In the genomic region with DNA sequence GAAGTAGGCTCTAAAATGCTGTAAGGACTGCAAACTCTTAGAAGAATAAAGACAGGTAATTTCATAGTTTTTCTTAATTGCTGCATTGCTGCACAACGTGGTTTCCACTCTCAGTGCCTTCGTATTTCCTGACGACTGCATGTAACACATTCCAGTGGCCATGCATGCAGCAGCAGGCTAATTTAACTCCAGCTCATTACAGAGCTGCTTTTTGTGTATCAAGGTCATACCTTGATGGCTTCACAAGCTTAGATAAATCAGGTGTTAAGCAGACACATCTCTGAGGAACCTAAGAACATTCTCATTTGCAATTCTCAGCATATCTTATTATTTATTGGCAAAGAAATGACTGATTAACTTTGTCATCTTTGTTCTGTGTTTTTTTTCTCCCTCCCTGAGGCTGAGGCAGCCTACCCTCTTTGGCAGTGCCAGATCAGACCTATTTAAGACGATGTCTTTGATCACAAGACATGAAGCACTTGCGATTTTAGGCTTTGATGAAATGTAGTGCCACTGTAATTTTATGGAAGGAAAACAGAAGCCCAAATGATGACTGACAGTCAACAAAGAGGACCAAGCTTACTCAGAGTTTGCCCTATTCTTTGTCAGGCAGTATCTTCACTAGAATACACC, we compare ENCODE assay signal across 22 mouse cellular contexts. TPM values are rescaled to one million over a fixed set of nuclear protein-coding genes. Genes with fewer than 3 reads are reported as not detected.
DNase-seq lines count a peak whose midpoint lies in the region; ATAC-seq and TF ChIP-seq lines count a peak whose summit lies in the region.
"Had no signal": no experiment of that assay in that cellular context is flagged by ENCODE, and none has a peak within 500 bp of the region (broad histone marks: within the 10 kb centered on the region; RNA-seq: fewer than 3 reads in every experiment).

No protein-coding gene starts in this region.

- H3K36me3 ChIP-seq in forebrain, embryonic 11.5 days (ENCODE audit: control insufficient read depth, insufficient read depth, low read length) = no peaks in the 10 kb centered on the region
- H3K36me3 ChIP-seq in forebrain, embryonic 15.5 days = peaks cover 11% of the 10 kb centered on the region; the same call in 1 of the 2 replicates
- 0 out of 2 replicates have a peak, but pooled peaks cover 3% of the 10 kb centered on the region for H3K36me3 ChIP-seq in midbrain, embryonic 12.5 days
- peaks cover 3% of the 10 kb centered on the region; the same call in 1 of the 2 replicates for H3K36me3 ChIP-seq in midbrain, embryonic 10.5 days
- no peaks in the 10 kb centered on the region for H3K36me3 ChIP-seq in hindbrain, postnatal 0 days (ENCODE audit: insufficient read depth, low read length)
- H3K36me3 ChIP-seq: embryonic facial prominence, embryonic 13.5 days; G1E; heart, embryonic 12.5 days; intestine, embryonic 15.5 days had no signal

- 81% methylated on average over 5 of the region's 5 CpGs for WGBS in forebrain, embryonic 11.5 days
- WGBS in forebrain, embryonic 15.5 days = 46% methylated on average over 5 of the region's 5 CpGs
- 78% methylated on average over 5 of the region's 5 CpGs for WGBS in midbrain, embryonic 12.5 days
- WGBS in midbrain, embryonic 10.5 days = 78% methylated on average over 5 of the region's 5 CpGs
- WGBS in hindbrain, postnatal 0 days = 65% methylated on average over 5 of the region's 5 CpGs
- 67% methylated on average over 5 of the region's 5 CpGs for WGBS in cerebellum, adult 2 months

- no peak overlapping the region for H3K9ac ChIP-seq in forebrain, embryonic 11.5 days (ENCODE audit: low read length)
- H3K9ac ChIP-seq in forebrain, embryonic 15.5 days (replicated peaks) = no peak overlapping the region
- H3K9ac ChIP-seq in midbrain, embryonic 12.5 days (replicated peaks) = no peak overlapping the region
- H3K9ac ChIP-seq in hindbrain, postnatal 0 days (replicated peaks; ENCODE audit: low read length) = no peak overlapping the region
- H3K9ac ChIP-seq: embryonic facial prominence, embryonic 13.5 days; forebrain, embryonic 13.5 days; heart, embryonic 12.5 days; intestine, embryonic 15.5 days had no signal

- H3K4me3 ChIP-seq in forebrain, embryonic 11.5 days (ENCODE audit: low read depth, low read length) = no peak overlapping the region
- H3K4me3 ChIP-seq in forebrain, embryonic 15.5 days = no peak overlapping the region
- no peak overlapping the region for H3K4me3 ChIP-seq in midbrain, embryonic 12.5 days
- no peak overlapping the region for H3K4me3 ChIP-seq in midbrain, embryonic 10.5 days
- no peak overlapping the region for H3K4me3 ChIP-seq in hindbrain, postnatal 0 days (ENCODE audit: low read length)
- H3K4me3 ChIP-seq in cerebellum, adult 2 months (replicated peaks; ENCODE audit: insufficient read depth, low read depth, low read length) = no peak overlapping the region
- H3K4me3 ChIP-seq: embryonic facial prominence, embryonic 13.5 days; forebrain, embryonic 13.5 days; gastrocnemius, adult 2 months; heart, embryonic 12.5 days; intestine, embryonic 15.5 days had no signal

- no peak for ATAC-seq in forebrain, embryonic 11.5 days (replicated peaks; ENCODE audit: low FRiP score)
- no peak for ATAC-seq in forebrain, embryonic 15.5 days (replicated peaks)
- no peak for ATAC-seq in midbrain, embryonic 12.5 days (ENCODE audit: low FRiP score, low read depth)
- ATAC-seq in hindbrain, postnatal 0 days = no peak
- ATAC-seq: CD4-positive, CD25-positive, alpha-beta regulatory T cell, adult 4 months; forebrain, embryonic 13.5 days; intestine, embryonic 15.5 days had no signal

- DNase-seq in forebrain, embryonic 11.5 days (ENCODE audit: low spot score) = no peak
- no peak for DNase-seq in midbrain, embryonic 10.5 days (ENCODE audit: low spot score)
- peak; percentile 60 for DNase-seq in brain, embryonic 14.5 days (ENCODE audit: low read depth)
- DNase-seq in hindbrain, postnatal 0 days (ENCODE audit: low spot score) = no peak
- DNase-seq in adrenal gland, adult 2 months = no peak
- no peak for DNase-seq in cerebellum, adult 2 months
- DNase-seq: adrenal gland, postnatal 14 days; B cell, adult 2 months; cerebellum, adult 18-20 months; cerebellum, postnatal 10 days; embryo, embryonic 11 days; gastrocnemius, adult 2 months; gastrocnemius, postnatal 25 days had no signal

- H3K4me1 ChIP-seq in forebrain, embryonic 11.5 days (replicated peaks; ENCODE audit: control insufficient read depth, insufficient read depth, low read length) = no peaks in the 10 kb centered on the region
- H3K4me1 ChIP-seq in forebrain, embryonic 15.5 days = no peaks in the 10 kb centered on the region
- peaks cover 3% of the 10 kb centered on the region; the same call in 1 of the 2 replicates for H3K4me1 ChIP-seq in midbrain, embryonic 12.5 days
- no peaks in the 10 kb centered on the region for H3K4me1 ChIP-seq in midbrain, embryonic 10.5 days
- no peaks in the 10 kb centered on the region for H3K4me1 ChIP-seq in hindbrain, postnatal 0 days (ENCODE audit: insufficient read depth, low read length)
- H3K4me1 ChIP-seq in cerebellum, adult 2 months (ENCODE audit: control insufficient read depth, insufficient read depth, low read length) = peaks cover 5% of the 10 kb centered on the region
- H3K4me1 ChIP-seq: forebrain, embryonic 13.5 days; intestine, embryonic 15.5 days had no signal

- H3K4me2 ChIP-seq in forebrain, embryonic 11.5 days (ENCODE audit: low read depth, low read length, severe bottlenecking) = no peak overlapping the region
- H3K4me2 ChIP-seq in forebrain, embryonic 15.5 days (replicated peaks) = no peak overlapping the region
- H3K4me2 ChIP-seq in midbrain, embryonic 12.5 days (replicated peaks) = no peak overlapping the region
- H3K4me2 ChIP-seq in hindbrain, postnatal 0 days (ENCODE audit: low read depth, low read length) = no peak overlapping the region
- H3K4me2 ChIP-seq: embryonic facial prominence, embryonic 13.5 days; forebrain, embryonic 13.5 days; heart, embryonic 12.5 days; intestine, embryonic 15.5 days had no signal

- TF ChIP-seq CTCF in brain, embryonic 14.5 days (IDR thresholded peaks at IDR 0.05; ENCODE audit: borderline replicate concordance, extremely low read depth, insufficient read depth, insufficient read length) = no peak
- TF ChIP-seq CTCF in hindbrain, postnatal 0 days (IDR thresholded peaks at IDR 0.05; ENCODE audit: low read depth) = no peak
- no peak for TF ChIP-seq CTCF in cerebellum, adult 2 months (IDR thresholded peaks at IDR 0.05; ENCODE audit: borderline replicate concordance, insufficient read depth, low read depth, low read length)

- H3K27ac ChIP-seq in forebrain, embryonic 11.5 days (ENCODE audit: low read depth, low read length) = 0 out of 2 replicates have a peak overlapping the region, but pooled peaks have one; percentile 37
- no peak overlapping the region for H3K27ac ChIP-seq in forebrain, embryonic 15.5 days (replicated peaks)
- peak overlapping the region; percentile 42; the same call in 1 of the 2 replicates for H3K27ac ChIP-seq in midbrain, embryonic 12.5 days (replicated peaks)
- no peak overlapping the region for H3K27ac ChIP-seq in midbrain, embryonic 10.5 days (replicated peaks)
- H3K27ac ChIP-seq in hindbrain, postnatal 0 days = peak overlapping the region; percentile 32; the same call in 1 of the 2 replicates
- no peak overlapping the region for H3K27ac ChIP-seq in cerebellum, adult 2 months (ENCODE audit: insufficient read depth, low read length)
- H3K27ac ChIP-seq: embryonic facial prominence, embryonic 13.5 days; forebrain, embryonic 13.5 days; gastrocnemius, adult 2 months; intestine, embryonic 15.5 days had no signal

- no peak for TF ChIP-seq POLR2A in brain, embryonic 14.5 days (IDR thresholded peaks at IDR 0.05; ENCODE audit: borderline replicate concordance, extremely low read depth, insufficient read depth, insufficient read length, poor library complexity, severe bottlenecking)
- TF ChIP-seq POLR2A in cerebellum, adult 2 months (IDR thresholded peaks at IDR 0.05; ENCODE audit: borderline replicate concordance, insufficient read depth, low read length) = no peak

- no peaks in the 10 kb centered on the region for H3K9me3 ChIP-seq in forebrain, embryonic 11.5 days (ENCODE audit: control insufficient read depth, low read length)
- H3K9me3 ChIP-seq in forebrain, embryonic 15.5 days = no peaks in the 10 kb centered on the region
- no peaks in the 10 kb centered on the region for H3K9me3 ChIP-seq in midbrain, embryonic 12.5 days
- H3K9me3 ChIP-seq in midbrain, embryonic 10.5 days (replicated peaks) = no peaks in the 10 kb centered on the region
- no peaks in the 10 kb centered on the region for H3K9me3 ChIP-seq in hindbrain, postnatal 0 days (ENCODE audit: low read length)
- H3K9me3 ChIP-seq: embryonic facial prominence, embryonic 13.5 days; forebrain, embryonic 13.5 days; heart, embryonic 12.5 days; intestine, embryonic 15.5 days had no signal

- no peaks in the 10 kb centered on the region for H3K27me3 ChIP-seq in forebrain, embryonic 11.5 days (ENCODE audit: control insufficient read depth, insufficient read depth, low read length)
- H3K27me3 ChIP-seq in forebrain, embryonic 15.5 days = no peaks in the 10 kb centered on the region
- H3K27me3 ChIP-seq in midbrain, embryonic 12.5 days = no peaks in the 10 kb centered on the region
- no peaks in the 10 kb centered on the region for H3K27me3 ChIP-seq in midbrain, embryonic 10.5 days (ENCODE audit: low read depth, poor library complexity, severe bottlenecking)
- no peaks in the 10 kb centered on the region for H3K27me3 ChIP-seq in hindbrain, postnatal 0 days (ENCODE audit: insufficient read depth, low read length)
- H3K27me3 ChIP-seq in cerebellum, adult 2 months (ENCODE audit: control insufficient read depth, insufficient read depth, low read length) = no peaks in the 10 kb centered on the region
- H3K27me3 ChIP-seq: embryonic facial prominence, embryonic 13.5 days; forebrain, embryonic 13.5 days; heart, embryonic 12.5 days; intestine, embryonic 15.5 days had no signal

RNA-seq across cellular contexts. Expression of a gene that starts 32.8 kb away (rescaled TPM):
- 16.6 and 20.5 TPM in 2 replicates for polyA plus RNA-seq in forebrain, embryonic 11.5 days (2014; fragmentation: Nextera tagmentation; extraction: Ambion mirVana)
- 16.8 and 17.8 TPM in 2 replicates for polyA plus RNA-seq in forebrain, embryonic 15.5 days (2015; fragmentation: Nextera tagmentation; extraction: Ambion mirVana)
- 148 and 164 TPM in 2 replicates for polyA plus RNA-seq in midbrain, embryonic 12.5 days (2016; fragmentation: Nextera tagmentation; extraction: Ambion mirVana)
- 33.1 and 47.5 TPM in 2 replicates for polyA plus RNA-seq in midbrain, embryonic 10.5 days (2016; fragmentation: Nextera tagmentation; extraction: Ambion mirVana)
- polyA plus RNA-seq in brain, embryonic 14.5 days (2012; rRNA removed) = 49.1 and 90.4 TPM in 2 replicates
- total RNA-seq in hindbrain, postnatal 0 days (2014; rRNA removed) = 132 and 137 TPM in 2 replicates
- polyA plus RNA-seq in hindbrain, postnatal 0 days (2015; fragmentation: Nextera tagmentation; extraction: Ambion mirVana) = 175 and 179 TPM in 2 replicates
- total RNA-seq in adrenal gland, adult 2 months (2021) = 1 to 10 TPM in 1 of 2 experiments, under 1 TPM in 1; 0.58 to 1.9 TPM
- 0.22 and 0.73 TPM in 2 replicates for polyA plus RNA-seq in adrenal gland, adult 2 months (2012; rRNA removed)
- polyA plus RNA-seq in cerebellum, adult 2 months (2012; rRNA removed) = 45.4 and 50.6 TPM in 2 replicates
- total RNA-seq: heart, postnatal 25 days had no signal
- polyA plus RNA-seq: G1E had no signal

Comparison
In these comparisons a context has a peak if more than half of its experiments do, and no peak if none do; other contexts are left out.
1. H3K27ac ChIP-seq: peak in forebrain, embryonic 11.5 days (single experiment), midbrain, embryonic 12.5 days (single experiment) and hindbrain, postnatal 0 days (single experiment); none in forebrain, embryonic 15.5 days (single experiment), midbrain, embryonic 10.5 days (single experiment) and cerebellum, adult 2 months (single experiment).
2. RNA of a gene that starts 32.8 kb away (polyA plus RNA-seq): 175 to 179 TPM in hindbrain, postnatal 0 days, 148 to 164 TPM in midbrain, embryonic 12.5 days, 49.1 to 90.4 TPM in brain, embryonic 14.5 days, 45.4 to 50.6 TPM in cerebellum, adult 2 months, 33.1 to 47.5 TPM in midbrain, embryonic 10.5 days, 16.8 to 17.8 TPM in forebrain, embryonic 15.5 days and 16.6 to 20.5 TPM in forebrain, embryonic 11.5 days; 0.22 to 0.73 TPM in adrenal gland, adult 2 months; every median in the first group is over 10 times any median in the second.